Mouse (Mus musculus): ENCODE results near the gene 9530053A07Rik. TPM values are rescaled to one million over a fixed set of nuclear protein-coding genes. Genes with fewer than 3 reads are reported as not detected.

9530053A07Rik gene
- total and polyA plus RNA-seq, 2 experiments = not detected

DNA sequence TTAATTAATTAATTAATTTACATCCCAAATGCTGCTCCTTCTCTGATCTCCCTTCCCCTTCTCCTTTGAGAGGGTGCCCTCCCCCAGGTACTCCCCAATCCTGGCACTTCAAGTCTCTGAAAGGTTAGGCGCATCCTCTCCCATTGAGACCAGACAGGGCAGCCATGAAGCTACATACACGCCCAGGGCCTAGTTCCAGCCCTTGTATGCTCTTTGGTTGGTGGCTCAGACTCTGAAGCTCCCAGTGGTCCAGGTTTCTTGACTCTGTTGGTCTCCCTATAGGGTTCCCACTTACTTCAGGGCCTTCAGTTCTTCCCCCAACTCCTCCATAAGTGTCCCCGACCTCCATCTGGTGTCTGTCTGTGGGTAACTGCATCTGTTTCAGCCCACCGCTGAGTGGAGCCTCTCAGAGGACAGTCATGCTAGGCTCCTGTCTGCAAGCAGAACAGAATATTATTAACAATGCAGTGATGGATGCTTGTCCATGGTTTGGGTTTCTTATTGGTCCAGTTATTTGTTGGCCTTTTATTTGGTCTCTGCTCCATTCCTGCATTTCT, 76.9 kb downstream of the 9530053A07Rik start:
- Histone ChIP-seq H3K36me3 (ENCODE audit: control insufficient read depth, insufficient read depth, low read length) (no peaks in the 10 kb centered on the region), H3K27ac (replicated peaks; ENCODE audit: insufficient read depth, low read depth, low read length) (no peak overlapping the region), H3K4me3 (ENCODE audit: insufficient read depth, low read depth, low read length) (no peak overlapping the region), H3K4me1 (ENCODE audit: control insufficient read depth, insufficient read depth, low read length) (peaks cover 1% of the 10 kb centered on the region; the same call in 1 of the 2 replicates), H3K9ac (ENCODE audit: low read depth, low read length) (no peak overlapping the region), H3K79me2 (ENCODE audit: control insufficient read depth, insufficient read depth, low read length) (no peaks in the 10 kb centered on the region), H3K27me3 (ENCODE audit: control insufficient read depth, insufficient read depth, low read length) (no peaks in the 10 kb centered on the region)
- no peak for DNase-seq (ENCODE audit: extremely low read depth, low read depth, low spot score)
- TF ChIP-seq POLR2A (IDR thresholded peaks at IDR 0.05; ENCODE audit: extremely low read depth, insufficient read depth, low read length) = no peak
- TF ChIP-seq CTCF (IDR thresholded peaks at IDR 0.05; ENCODE audit: low read depth, low read length) = no peak
- WGBS = 80% methylated on average over 4 of the region's 4 CpGs

DNA sequence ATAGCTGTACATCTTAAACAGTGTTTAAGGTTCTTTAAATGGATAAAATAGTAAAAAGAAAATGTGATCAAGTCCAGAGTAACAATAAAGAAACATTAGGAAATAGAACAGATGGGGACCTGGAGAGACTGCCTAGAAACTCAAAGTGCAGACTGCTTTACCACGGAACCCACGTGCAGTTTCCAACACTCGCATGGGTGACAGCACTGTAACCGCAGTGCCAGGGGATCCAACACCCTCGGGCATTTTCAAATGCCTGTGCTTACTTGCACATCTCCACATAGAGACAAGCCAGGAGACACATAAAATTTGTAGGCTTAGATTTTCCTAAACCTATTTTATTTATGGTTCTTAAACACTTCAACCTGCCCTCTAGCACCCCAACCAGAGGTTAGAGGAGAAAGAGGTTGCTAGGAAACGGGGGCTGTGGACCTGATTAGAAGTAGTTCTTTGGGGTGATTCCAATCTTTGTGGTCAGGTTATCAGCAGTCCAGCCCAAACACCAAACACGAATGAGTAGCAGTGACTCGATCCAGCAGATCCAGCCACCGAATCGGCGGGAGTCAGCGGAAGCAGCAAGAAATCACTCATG, 79.2 kb downstream of the 9530053A07Rik start:
- H3K9ac ChIP-seq (ENCODE audit: low read depth, low read length) = peak overlapping the region; percentile 63

DNA sequence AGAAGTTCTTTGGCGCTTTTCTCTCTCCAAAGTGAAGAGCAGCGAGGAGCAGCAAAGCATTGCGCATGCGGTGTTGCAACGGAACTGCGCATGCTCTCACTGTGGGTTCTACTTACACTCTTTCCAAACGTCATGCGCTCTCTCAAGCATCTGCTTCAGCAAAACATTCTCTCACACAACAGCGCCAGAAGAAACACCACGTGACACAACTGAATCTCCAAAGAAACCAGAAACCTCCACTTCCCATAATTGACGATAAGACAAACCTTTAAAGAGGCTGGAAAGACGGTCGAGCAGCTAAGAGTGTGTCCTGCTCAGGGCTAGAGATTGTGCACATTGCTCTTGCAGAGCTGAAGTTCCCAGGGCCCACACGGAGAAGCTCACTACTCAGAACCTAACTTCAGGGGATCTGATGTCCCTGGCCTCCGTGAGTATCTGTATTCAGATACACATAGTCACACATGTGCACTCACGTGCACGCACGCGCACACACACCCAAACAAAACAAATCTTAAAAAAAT, 79.8 kb downstream of the 9530053A07Rik start:
- Histone ChIP-seq H3K27me3 (ENCODE audit: control insufficient read depth, insufficient read depth, low read length) (no peaks in the 10 kb centered on the region), H3K9ac (ENCODE audit: low read depth, low read length) (peak overlapping the region; percentile 63; the same call in 1 of the 2 replicates)
- WGBS = 52% methylated on average over 19 of the region's 19 CpGs

More for the DNA sequence above, 79.2 kb downstream of the 9530053A07Rik start:
- Histone ChIP-seq H3K27me3 (ENCODE audit: control insufficient read depth, insufficient read depth, low read length) (no peaks in the 10 kb centered on the region), H3K4me3 (ENCODE audit: insufficient read depth, low read depth, low read length) (peak overlapping the region; percentile 30), H3K4me1 (ENCODE audit: control insufficient read depth, insufficient read depth, low read length) (peaks cover 1% of the 10 kb centered on the region; the same call in 1 of the 2 replicates), H3K79me2 (ENCODE audit: control insufficient read depth, insufficient read depth, low read length) (no peaks in the 10 kb centered on the region), H3K27ac (replicated peaks; ENCODE audit: insufficient read depth, low read depth, low read length) (no peak overlapping the region), H3K36me3 (ENCODE audit: control insufficient read depth, insufficient read depth, low read length) (no peaks in the 10 kb centered on the region)
- 33% methylated on average over 12 of the region's 12 CpGs for WGBS
- no peak for DNase-seq (ENCODE audit: extremely low read depth, low read depth, low spot score)
- TF ChIP-seq POLR2A (IDR thresholded peaks at IDR 0.05; ENCODE audit: extremely low read depth, insufficient read depth, low read length) = no peak
- TF ChIP-seq CTCF (IDR thresholded peaks at IDR 0.05; ENCODE audit: low read depth, low read length) = no peak

DNA sequence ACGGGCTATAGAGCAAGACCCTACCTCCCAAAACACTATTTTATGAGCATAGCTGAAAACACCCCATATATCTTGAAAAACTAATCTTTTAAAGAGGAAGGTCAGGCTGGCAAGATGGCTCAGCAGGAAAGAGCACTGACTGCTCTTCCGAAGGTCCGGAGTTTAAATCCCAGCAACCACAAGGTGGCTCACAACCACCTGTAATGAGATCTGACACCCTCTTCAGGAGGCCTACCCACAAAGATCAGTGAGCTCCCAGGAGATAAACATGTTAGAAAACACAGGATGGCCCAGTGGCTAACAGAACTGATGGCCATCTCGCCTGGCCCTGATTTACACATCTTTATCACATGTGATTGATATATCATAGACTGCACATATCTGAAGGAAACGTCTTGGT, 81.5 kb downstream of the 9530053A07Rik start:
- H3K27me3 ChIP-seq (ENCODE audit: control insufficient read depth, insufficient read depth, low read length) = no peaks in the 10 kb centered on the region
- H3K4me1 ChIP-seq (ENCODE audit: control insufficient read depth, insufficient read depth, low read length) = peaks cover 1% of the 10 kb centered on the region; the same call in 1 of the 2 replicates
- no peak overlapping the region for H3K4me3 ChIP-seq (ENCODE audit: insufficient read depth, low read depth, low read length)
- no peak for DNase-seq (ENCODE audit: extremely low read depth, low read depth, low spot score)
- no peak overlapping the region for H3K9ac ChIP-seq (ENCODE audit: low read depth, low read length)
- 51% methylated on average over 5 of the region's 5 CpGs for WGBS
- no peak for TF ChIP-seq POLR2A (IDR thresholded peaks at IDR 0.05; ENCODE audit: extremely low read depth, insufficient read depth, low read length)
- no peak for TF ChIP-seq CTCF (IDR thresholded peaks at IDR 0.05; ENCODE audit: low read depth, low read length)
- H3K27ac ChIP-seq (replicated peaks; ENCODE audit: insufficient read depth, low read depth, low read length) = no peak overlapping the region
- no peaks in the 10 kb centered on the region for H3K36me3 ChIP-seq (ENCODE audit: control insufficient read depth, insufficient read depth, low read length)
- H3K79me2 ChIP-seq (ENCODE audit: control insufficient read depth, insufficient read depth, low read length) = no peaks in the 10 kb centered on the region

More for the DNA sequence above, 79.8 kb downstream of the 9530053A07Rik start:
- no peak for TF ChIP-seq CTCF (IDR thresholded peaks at IDR 0.05; ENCODE audit: low read depth, low read length)
- TF ChIP-seq POLR2A (IDR thresholded peaks at IDR 0.05; ENCODE audit: extremely low read depth, insufficient read depth, low read length) = no peak
- no peak overlapping the region for H3K27ac ChIP-seq (replicated peaks; ENCODE audit: insufficient read depth, low read depth, low read length)
- peaks cover 1% of the 10 kb centered on the region; the same call in 1 of the 2 replicates for H3K4me1 ChIP-seq (ENCODE audit: control insufficient read depth, insufficient read depth, low read length)
- peak; percentile 81 for DNase-seq (ENCODE audit: extremely low read depth, low read depth, low spot score)
- no peaks in the 10 kb centered on the region for H3K36me3 ChIP-seq (ENCODE audit: control insufficient read depth, insufficient read depth, low read length)
- peak overlapping the region; percentile 30 for H3K4me3 ChIP-seq (ENCODE audit: insufficient read depth, low read depth, low read length)
- no peaks in the 10 kb centered on the region for H3K79me2 ChIP-seq (ENCODE audit: control insufficient read depth, insufficient read depth, low read length)

DNA sequence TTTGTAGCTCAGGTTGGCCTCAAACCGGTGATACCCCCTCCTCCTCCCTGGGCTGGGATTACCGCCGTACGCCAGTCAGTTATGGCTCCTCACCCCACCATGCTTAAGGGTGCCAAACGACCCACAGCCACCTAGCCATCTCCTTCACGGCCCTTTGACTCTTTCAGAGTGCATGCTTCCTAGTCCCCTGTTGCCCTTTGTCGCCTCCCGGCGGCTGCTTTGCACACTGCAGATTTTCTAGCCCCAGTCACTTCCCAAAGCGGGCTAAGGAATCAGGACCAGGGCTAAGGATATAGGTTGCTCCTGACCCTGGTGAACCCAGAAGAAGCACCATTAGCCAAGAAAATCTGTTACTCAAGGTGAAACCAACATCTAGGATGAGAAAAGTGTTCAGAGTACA, 84.9 kb downstream of the 9530053A07Rik start:
- peak; percentile 35 for DNase-seq (ENCODE audit: extremely low read depth, low read depth, low spot score)
- WGBS = 26% methylated on average over 10 of the region's 10 CpGs

More for the DNA sequence above, 84.9 kb downstream of the 9530053A07Rik start:
- TF ChIP-seq CTCF (IDR thresholded peaks at IDR 0.05; ENCODE audit: low read depth, low read length) (peak; percentile 96), POLR2A (IDR thresholded peaks at IDR 0.05; ENCODE audit: extremely low read depth, insufficient read depth, low read length) (no peak)
- no peaks in the 10 kb centered on the region for H3K27me3 ChIP-seq (ENCODE audit: control insufficient read depth, insufficient read depth, low read length)
- no peak overlapping the region for H3K27ac ChIP-seq (replicated peaks; ENCODE audit: insufficient read depth, low read depth, low read length)
- H3K36me3 ChIP-seq (ENCODE audit: control insufficient read depth, insufficient read depth, low read length) = no peaks in the 10 kb centered on the region
- H3K4me3 ChIP-seq (ENCODE audit: insufficient read depth, low read depth, low read length) = no peak overlapping the region
- H3K79me2 ChIP-seq (ENCODE audit: control insufficient read depth, insufficient read depth, low read length) = no peaks in the 10 kb centered on the region
- H3K4me1 ChIP-seq (ENCODE audit: control insufficient read depth, insufficient read depth, low read length) = no peaks in the 10 kb centered on the region
- no peak overlapping the region for H3K9ac ChIP-seq (ENCODE audit: low read depth, low read length)

Other genes starting within 250 kb of the 9530053A07Rik start
- 3.9 and 4.9 TPM in 2 replicates for gene Zfp974, start 200.0 kb upstream of the 9530053A07Rik start, total RNA-seq (2014; rRNA removed)
- gene Zfp974, start 200.0 kb upstream of the 9530053A07Rik start, polyA plus RNA-seq (2012; rRNA removed) = 0.49 and 0.80 TPM in 2 replicates
- 8.9 and 9.2 TPM in 2 replicates for gene Zfp780b, start 150.3 kb upstream of the 9530053A07Rik start, total RNA-seq (2014; rRNA removed)
- 1.2 and 1.3 TPM in 2 replicates for gene Zfp780b, start 150.3 kb upstream of the 9530053A07Rik start, polyA plus RNA-seq (2012; rRNA removed)
- gene Zfp850, start 115.4 kb upstream of the 9530053A07Rik start, total RNA-seq (2014; rRNA removed) = 0.28 and 0.54 TPM in 2 replicates
- gene Zfp850, start 115.4 kb upstream of the 9530053A07Rik start, polyA plus RNA-seq (2012; rRNA removed) = 0.02 TPM in 1 of 2 replicates, not detected in the other
- gene Psmc4, start 79.4 kb upstream of the 9530053A07Rik start, total RNA-seq (2014; rRNA removed) = 98.8 and 111 TPM in 2 replicates
- 99.4 and 106 TPM in 2 replicates for gene Psmc4, start 79.4 kb upstream of the 9530053A07Rik start, polyA plus RNA-seq (2012; rRNA removed)
- 0.07 and 0.74 TPM in 2 replicates for gene Fcgbp, start 58.2 kb upstream of the 9530053A07Rik start, total RNA-seq (2014; rRNA removed)
- 1.2 and 1.4 TPM in 2 replicates for gene Fcgbp, start 58.2 kb upstream of the 9530053A07Rik start, polyA plus RNA-seq (2012; rRNA removed)
- 34.0 and 38.6 TPM in 2 replicates for gene Fbl, start 40.2 kb downstream of the 9530053A07Rik start, total RNA-seq (2014; rRNA removed)
- gene Fbl, start 40.2 kb downstream of the 9530053A07Rik start, polyA plus RNA-seq (2012; rRNA removed) = 32.7 and 36.0 TPM in 2 replicates
- 7.0 and 9.7 TPM in 2 replicates for gene Dyrk1b, start 50.0 kb downstream of the 9530053A07Rik start, total RNA-seq (2014; rRNA removed)
- gene Dyrk1b, start 50.0 kb downstream of the 9530053A07Rik start, polyA plus RNA-seq (2012; rRNA removed) = 14.8 and 16.6 TPM in 2 replicates
- gene Eid2, start 138.4 kb downstream of the 9530053A07Rik start, total RNA-seq (2014; rRNA removed) = 0.28 and 0.47 TPM in 2 replicates
- 0.35 and 0.50 TPM in 2 replicates for gene Eid2, start 138.4 kb downstream of the 9530053A07Rik start, polyA plus RNA-seq (2012; rRNA removed)
- 1.9 and 3.0 TPM in 2 replicates for gene Eid2b, start 148.3 kb downstream of the 9530053A07Rik start, total RNA-seq (2014; rRNA removed)
- 3.5 and 3.9 TPM in 2 replicates for gene Eid2b, start 148.3 kb downstream of the 9530053A07Rik start, polyA plus RNA-seq (2012; rRNA removed)
- gene Selenov, start 161.7 kb downstream of the 9530053A07Rik start, total RNA-seq (2014; rRNA removed) = not detected in 2 replicates
- not detected in 2 replicates for gene Selenov, start 161.7 kb downstream of the 9530053A07Rik start, polyA plus RNA-seq (2012; rRNA removed)
- not detected in 2 replicates for gene Dll3, start 172.8 kb downstream of the 9530053A07Rik start, total RNA-seq (2014; rRNA removed)
- gene Dll3, start 172.8 kb downstream of the 9530053A07Rik start, polyA plus RNA-seq (2012; rRNA removed) = not detected in 2 replicates
- 22.6 and 24.9 TPM in 2 replicates for gene Timm50, start 182.6 kb downstream of the 9530053A07Rik start, total RNA-seq (2014; rRNA removed)
- gene Timm50, start 182.6 kb downstream of the 9530053A07Rik start, polyA plus RNA-seq (2012; rRNA removed) = 49.4 and 52.6 TPM in 2 replicates
- gene Supt5, start 209.3 kb downstream of the 9530053A07Rik start, total RNA-seq (2014; rRNA removed) = 15.1 and 20.7 TPM in 2 replicates
- gene Supt5, start 209.3 kb downstream of the 9530053A07Rik start, polyA plus RNA-seq (2012; rRNA removed) = 52.3 and 67.3 TPM in 2 replicates
- 110 and 136 TPM in 2 replicates for gene Rps16, start 221.2 kb downstream of the 9530053A07Rik start, total RNA-seq (2014; rRNA removed)
- gene Rps16, start 221.2 kb downstream of the 9530053A07Rik start, polyA plus RNA-seq (2012; rRNA removed) = 471 and 577 TPM in 2 replicates
- gene Plekhg2, start 243.1 kb downstream of the 9530053A07Rik start, total RNA-seq (2014; rRNA removed) = 0.65 and 1.3 TPM in 2 replicates
- gene Plekhg2, start 243.1 kb downstream of the 9530053A07Rik start, polyA plus RNA-seq (2012; rRNA removed) = 3.3 and 3.5 TPM in 2 replicates

Data from liver, adult 2 months (tissue).